Mouse (Mus musculus) urinary bladder, postnatal 0 days (tissue): ENCODE results near the gene Fam160a1. TPM values are rescaled to one million over a fixed set of nuclear protein-coding genes. Genes with fewer than 3 reads are reported as not detected.

Source experiments
- polyA plus RNA-seq: library from polyadenylated mRNA; unstranded; fragments of >200 nt; fragmentation: Nextera tagmentation; extraction: Ambion mirVana; gene quantifications from 2 replicates; pipeline ENCODE4 v1.2.1, GENCODE M21; 2015

Fam160a1 gene
- polyA plus RNA-seq: 1.7 and 2.4 TPM in 2 replicates

DNA sequence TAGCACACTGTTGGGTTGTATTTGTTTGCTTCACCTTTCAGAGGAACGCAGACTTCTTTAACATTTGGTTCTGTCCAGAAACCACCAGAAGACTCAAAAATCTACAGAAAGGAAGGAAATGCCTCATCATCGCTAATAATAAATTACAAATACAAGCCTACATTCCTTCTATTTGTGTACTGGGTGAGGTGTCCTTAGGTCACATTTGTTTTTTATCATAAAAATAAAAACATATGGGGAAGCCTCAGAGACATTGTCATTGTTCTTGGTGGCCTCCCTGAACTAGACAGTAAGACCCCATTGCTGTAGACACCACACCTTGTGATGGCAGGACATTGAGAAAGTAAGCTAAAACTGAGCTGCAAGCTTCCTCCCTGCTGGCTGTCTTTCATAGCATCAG is at the start of gene Fam160a1:
Fam160a1 (minus strand) TSS at position 101 of the 400 bp plus-strand sequence.

Other genes with a start within 250 kb of the Fam160a1 start
- gene Gatb, start 243.2 kb downstream of the Fam160a1 start, polyA plus RNA-seq: 11.9 and 12.9 TPM in 2 replicates
- 1.1 and 1.3 TPM in 2 replicates for gene Glt28d2, start 70.2 kb upstream of the Fam160a1 start, polyA plus RNA-seq
- gene Gm37240, start 70.2 kb upstream of the Fam160a1 start, polyA plus RNA-seq: 3.6 and 3.8 TPM in 2 replicates
- gene Sh3d19, start 153.8 kb upstream of the Fam160a1 start, polyA plus RNA-seq: 62.1 and 75.8 TPM in 2 replicates
- gene Prss48, start 185.2 kb upstream of the Fam160a1 start, polyA plus RNA-seq: not detected in 2 replicates